Mouse (Mus musculus) lung, adult 2 months (tissue): ENCODE data around the gene Tnip3. TPM values are rescaled to one million over a fixed set of nuclear protein-coding genes. Genes with fewer than 3 reads are reported as not detected.

ENCODE experiments used
- DNase-seq: peaks from one replicate; pipeline ENCODE4 v3.0.0; 2022
- H3K4me1 ChIP-seq: fragments of 200-500 bp; 2 replicates; pipeline ENCODE4 v1.6.1; 2011; ENCODE audit warnings: low read length; ENCODE audit not compliant: control insufficient read depth, insufficient read depth
- H3K4me3 ChIP-seq: fragments of 200-500 bp; replicated peaks from 2 replicates; pipeline ENCODE3; 2011; ENCODE audit warnings: low read depth, mild to moderate bottlenecking, control low read depth, low read length; ENCODE audit errors: extremely low read depth
- CTCF ChIP-seq: fragments of 200-500 bp; IDR thresholded peaks from 2 replicates; pipeline ENCODE4 v1.5.1; 2011; ENCODE audit warnings: mild to moderate bottlenecking, low read length, control low read depth; ENCODE audit not compliant: insufficient read depth
- POLR2A ChIP-seq: fragments of 200-500 bp; IDR thresholded peaks from 2 replicates; pipeline ENCODE4 v1.6.1; 2011; ENCODE audit warnings: low read depth, mild to moderate bottlenecking, control low read depth, low read length, borderline replicate concordance; ENCODE audit errors: extremely low read depth
- WGBS: fragments of 180-500 bp; shearing (Covaris S2); methylation state at CpG from one replicate; pipeline ENCODE4 v1.1.7; 2018; 5-methylcytosine and 5-hydroxymethylcytosine counted together
- polyA plus RNA-seq: library from polyadenylated mRNA; depleted of rRNA; stranded (reverse); fragments of >200 nt; gene quantifications from 2 replicates; pipeline ENCODE4 v1.2.3, GENCODE M21; 2012

Gene Tnip3
- polyA plus RNA-seq, 1 experiment: 0.79 TPM

- no peak for DNase-seq
- Histone ChIP-seq H3K4me3 (no peak overlapping the region), H3K4me1 (no peaks in the 10 kb centered on the region)
- TF ChIP-seq POLR2A: no peak
- TF ChIP-seq CTCF: no peak
- 61% methylated on average over 3 of the region's 3 CpGs for WGBS
Observed at GRCm38 (mm10) chr6:65623016-65623715, 98.1 kb downstream of the Tnip3 start.

- H3K4me3 ChIP-seq: no peak overlapping the region
- no peak for DNase-seq
- WGBS: 51% methylated on average over 2 of the region's 2 CpGs
- H3K4me1 ChIP-seq: no peaks in the 10 kb centered on the region
- TF ChIP-seq POLR2A (no peak), CTCF (no peak)
Observed at GRCm38 (mm10) chr6:65630578-65630977, 105.5 kb downstream of the Tnip3 start.

GRCm38 (mm10) chr6:65632184-65632583 is 107.1 kb downstream of the Tnip3 start:
- TF ChIP-seq CTCF (no peak), POLR2A (no peak)
- WGBS: 59% methylated on average over 5 of the region's 5 CpGs
- no peak for DNase-seq
- Histone ChIP-seq H3K4me3 (no peak overlapping the region), H3K4me1 (no peaks in the 10 kb centered on the region)

- DNase-seq: no peak
- H3K4me1 ChIP-seq: no peaks in the 10 kb centered on the region; the same call in 1 of the 2 replicates
- no peak for TF ChIP-seq POLR2A
- TF ChIP-seq CTCF: no peak
- no peak overlapping the region for H3K4me3 ChIP-seq
Observed at GRCm38 (mm10) chr6:65642431-65642830, 117.3 kb downstream of the Tnip3 start.

- DNase-seq: no peak
- no peaks in the 10 kb centered on the region; the same call in 1 of the 2 replicates for H3K4me1 ChIP-seq
- H3K4me3 ChIP-seq: no peak overlapping the region
- 77% methylated on average over 4 of the region's 4 CpGs for WGBS
- TF ChIP-seq POLR2A (no peak), CTCF (no peak)
Observed at GRCm38 (mm10) chr6:65644110-65644509, 119.0 kb downstream of the Tnip3 start.

GRCm38 (mm10) chr6:65646408-65646807 is 121.3 kb downstream of the Tnip3 start:
- no peak for DNase-seq
- Histone ChIP-seq H3K4me3 (no peak overlapping the region), H3K4me1 (no peaks in the 10 kb centered on the region; the same call in 1 of the 2 replicates)
- 59% methylated on average over 3 of the region's 3 CpGs for WGBS
- TF ChIP-seq CTCF (no peak), POLR2A (no peak)

GRCm38 (mm10) chr6:65647731-65648130 is 122.6 kb downstream of the Tnip3 start:
- no peak for DNase-seq
- WGBS: 64% methylated on average over 6 of the region's 6 CpGs
- Histone ChIP-seq H3K4me3 (no peak overlapping the region), H3K4me1 (no peaks in the 10 kb centered on the region; the same call in 1 of the 2 replicates)
- TF ChIP-seq CTCF: no peak

GRCm38 (mm10) chr6:65651376-65651775 is 126.3 kb downstream of the Tnip3 start:
- H3K4me1 ChIP-seq: no peaks in the 10 kb centered on the region; the same call in 1 of the 2 replicates
- 16% methylated on average over 4 of the region's 4 CpGs for WGBS
- DNase-seq: no peak
- H3K4me3 ChIP-seq: no peak overlapping the region
- TF ChIP-seq CTCF (peak; percentile 18; the same call in 1 of the 2 replicates), POLR2A (no peak)

GRCm38 (mm10) chr6:65661272-65661671 is 136.2 kb downstream of the Tnip3 start:
- Histone ChIP-seq H3K4me1 (no peaks in the 10 kb centered on the region), H3K4me3 (no peak overlapping the region)
- 67% methylated on average over 4 of the region's 4 CpGs for WGBS
- no peak for TF ChIP-seq POLR2A
- TF ChIP-seq CTCF: no peak
- no peak for DNase-seq

GRCm38 (mm10) chr6:65662050-65662449 is 136.9 kb downstream of the Tnip3 start:
- DNase-seq: no peak
- 39% methylated on average over 2 of the region's 2 CpGs for WGBS
- TF ChIP-seq CTCF (no peak), POLR2A (no peak)
- Histone ChIP-seq H3K4me1 (no peaks in the 10 kb centered on the region), H3K4me3 (no peak overlapping the region)
